In the genomic region with DNA sequence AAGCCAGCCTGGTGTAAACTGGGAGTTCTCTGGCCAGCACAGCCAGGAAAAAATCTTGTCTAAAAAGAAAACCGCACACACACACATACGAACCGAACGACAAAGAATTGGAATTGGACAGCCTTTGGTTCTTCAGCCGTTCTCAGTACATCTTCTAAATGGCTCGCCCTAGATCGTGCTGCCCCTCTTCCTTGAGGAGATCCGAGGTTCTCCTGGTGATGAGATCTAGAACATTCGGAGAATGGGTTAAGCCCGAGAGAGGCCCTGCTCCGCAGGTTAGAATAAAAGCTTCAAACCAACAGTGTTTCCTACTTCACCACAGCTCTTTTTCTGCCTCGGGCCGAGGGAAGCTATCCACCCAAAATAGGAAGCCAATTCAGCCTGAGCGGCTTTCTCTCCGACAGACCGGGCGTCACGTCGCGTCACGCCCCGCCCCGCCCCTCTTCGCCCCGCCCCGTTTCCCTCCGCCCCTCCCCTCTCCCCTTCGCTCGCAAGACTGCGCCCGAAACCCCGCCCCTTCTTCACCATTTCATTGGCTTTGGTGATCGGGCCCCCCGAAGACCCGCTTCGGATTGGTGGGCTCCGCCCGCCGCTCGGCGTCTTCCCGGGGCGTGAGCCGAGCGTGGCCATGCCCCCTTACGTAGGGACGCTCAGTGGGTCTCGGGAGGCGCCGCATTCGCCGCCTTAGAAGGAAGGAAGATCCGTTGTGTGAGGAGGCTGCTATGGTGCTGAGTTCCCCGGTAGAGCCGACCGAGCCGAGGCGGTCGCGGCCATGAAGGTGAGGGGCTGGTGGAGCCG, we compare ENCODE assay signal across 1 mouse cellular context.
TF ChIP-seq lines count a peak whose summit lies in the region.

A gene (plus strand): TSS at position 528 of the 798 bp plus-strand sequence.

TF ChIP-seq in MEL, 35 proteins besides CTCF, POLR2A, EP300 and RAD21 (continued from another document):
- no peak for TF ChIP-seq UBTF (IDR thresholded peaks at IDR 0.05; ENCODE audit: borderline replicate concordance, insufficient read depth, low read depth, low read length)
